Mouse (Mus musculus): ENCODE measurements around the gene Tex13b. TPM values are rescaled to one million over a fixed set of nuclear protein-coding genes. Genes with fewer than 3 reads are reported as not detected.
A peak's percentile ranks its signal among the peaks of the same experiment; 100 is the strongest.
"Not testable (repeated sequence)": the region's sequence is repeated elsewhere in the genome, so short reads cannot be mapped to it uniquely, and the experiment has no call there.

The Tex13b gene
- 0.18 and 0.20 TPM in 2 replicates for polyA plus RNA-seq (2015; fragmentation: Nextera tagmentation; extraction: Ambion mirVana)

GRCm38 (mm10) chrX:140813312-140814006 lies at the start of gene Tex13b:
TSS of gene Tex13b (minus strand) at chrX:140813433.
- ATAC-seq (replicated peaks; ENCODE audit: low FRiP score, low read depth), result no peak

GRCm38 (mm10) chrX:140862760-140863159 lies 49.5 kb upstream of the Tex13b start:
- DNase-seq (ENCODE audit: low spot score) (no peak), ATAC-seq (replicated peaks; ENCODE audit: low FRiP score, low read depth) (no peak)
- H3K36me3 ChIP-seq (ENCODE audit: insufficient read depth, low read length), result no peaks in the 10 kb centered on the region
- no peak overlapping the region for H3K9ac ChIP-seq (ENCODE audit: low read depth, low read length)
- no peak overlapping the region for H3K27ac ChIP-seq
- H3K4me2 ChIP-seq (ENCODE audit: low read length), result no peak overlapping the region
- H3K4me3 ChIP-seq (replicated peaks; ENCODE audit: low read depth, low read length), result no peak overlapping the region
- TF ChIP-seq CTCF (IDR thresholded peaks at IDR 0.05; ENCODE audit: low read depth), result no peak
- 93% methylated on average over 6 of the region's 6 CpGs for WGBS
- H3K27me3 ChIP-seq (ENCODE audit: insufficient read depth, low read length), result no peaks in the 10 kb centered on the region
- no peaks in the 10 kb centered on the region for H3K9me3 ChIP-seq (replicated peaks; ENCODE audit: low read length)
- no peaks in the 10 kb centered on the region for H3K4me1 ChIP-seq (replicated peaks; ENCODE audit: insufficient read depth, low read length)

More at GRCm38 (mm10) chrX:140813312-140814006, at the start of gene Tex13b:
- Histone ChIP-seq H3K4me2 (ENCODE audit: low read length) (no peak within 1 kb of the TSS), H3K9ac (ENCODE audit: low read depth, low read length) (no peak within 1 kb of the TSS), H3K27ac (no peak within 1 kb of the TSS), H3K36me3 (ENCODE audit: insufficient read depth, low read length) (no peaks in the 10 kb centered on the region), H3K9me3 (replicated peaks; ENCODE audit: low read length) (no peaks in the 10 kb centered on the region), H3K4me1 (replicated peaks; ENCODE audit: insufficient read depth, low read length) (no peaks in the 10 kb centered on the region), H3K4me3 (replicated peaks; ENCODE audit: low read depth, low read length) (no peak within 1 kb of the TSS), H3K27me3 (ENCODE audit: insufficient read depth, low read length) (no peaks in the 10 kb centered on the region)
- no peak for DNase-seq (ENCODE audit: low spot score)
- WGBS, result 93% methylated on average over 22 of the region's 22 CpGs
- TF ChIP-seq CTCF (IDR thresholded peaks at IDR 0.05; ENCODE audit: low read depth), result no peak

DNA sequence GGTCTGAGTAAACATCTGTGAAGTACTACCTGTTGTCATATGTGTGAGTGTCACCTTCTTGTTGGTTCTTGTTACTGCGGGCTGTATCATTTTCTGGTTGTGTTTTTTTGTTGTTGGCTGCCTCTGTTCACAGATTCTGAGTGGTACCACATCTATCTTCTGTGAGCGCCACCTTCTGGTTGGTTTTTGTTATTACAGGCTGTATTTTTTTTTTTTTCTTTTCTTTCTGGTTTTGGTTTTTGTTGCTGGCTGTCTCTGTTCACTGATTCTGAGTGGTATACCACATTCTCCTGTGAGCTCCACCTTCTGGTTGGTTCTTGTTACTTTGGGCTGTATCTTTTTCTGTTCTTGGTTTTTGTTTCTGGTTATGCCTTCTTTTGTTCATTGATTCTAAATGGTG lies 44.2 kb upstream of the Tex13b start:
- no peak for ATAC-seq (replicated peaks; ENCODE audit: low FRiP score, low read depth)
- Histone ChIP-seq H3K4me2 (ENCODE audit: low read length) (no peak overlapping the region), H3K9ac (ENCODE audit: low read depth, low read length) (no peak overlapping the region), H3K9me3 (replicated peaks; ENCODE audit: low read length) (no peaks in the 10 kb centered on the region), H3K4me1 (replicated peaks; ENCODE audit: insufficient read depth, low read length) (no peaks in the 10 kb centered on the region), H3K27me3 (ENCODE audit: insufficient read depth, low read length) (no peaks in the 10 kb centered on the region), H3K36me3 (ENCODE audit: insufficient read depth, low read length) (no peaks in the 10 kb centered on the region), H3K4me3 (replicated peaks; ENCODE audit: low read depth, low read length) (no peak overlapping the region), H3K27ac (no peak overlapping the region)
- 37% methylated on average over 2 of the region's 2 CpGs for WGBS
- TF ChIP-seq CTCF (IDR thresholded peaks at IDR 0.05; ENCODE audit: low read depth), result peak; percentile 62
- DNase-seq (ENCODE audit: low spot score), result peak; percentile 19

DNA sequence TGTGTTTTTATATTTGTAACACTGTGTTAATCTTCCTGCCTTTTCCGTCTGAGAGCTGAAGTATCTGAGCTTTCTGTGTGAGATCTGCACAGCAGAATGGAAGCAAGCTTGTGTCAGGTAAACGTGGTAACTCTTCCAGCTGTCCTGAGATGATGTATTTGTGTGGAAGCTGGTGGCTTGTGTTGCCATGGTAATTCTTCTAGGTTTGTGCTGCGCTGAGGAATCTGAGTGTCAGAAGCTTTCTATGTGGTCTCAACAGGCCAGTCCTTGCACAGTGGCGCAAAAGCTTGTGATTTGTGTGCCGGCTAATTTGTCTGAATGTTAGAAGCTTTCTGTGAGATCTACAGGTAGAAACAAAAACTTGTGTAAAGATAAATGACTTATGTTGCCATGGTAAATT lies 43.8 kb upstream of the Tex13b start:
- H3K9ac ChIP-seq (ENCODE audit: low read depth, low read length); H3K4me1 ChIP-seq (replicated peaks; ENCODE audit: insufficient read depth, low read length); DNase-seq (ENCODE audit: low spot score); H3K27me3 ChIP-seq (ENCODE audit: insufficient read depth, low read length); H3K4me2 ChIP-seq (ENCODE audit: low read length); ATAC-seq (replicated peaks; ENCODE audit: low FRiP score, low read depth); H3K9me3 ChIP-seq (replicated peaks; ENCODE audit: low read length); H3K36me3 ChIP-seq (ENCODE audit: insufficient read depth, low read length); H3K27ac ChIP-seq; H3K4me3 ChIP-seq (replicated peaks; ENCODE audit: low read depth, low read length): not testable (repeated sequence)
- 74% methylated on average over 5 of the region's 5 CpGs for WGBS

DNA sequence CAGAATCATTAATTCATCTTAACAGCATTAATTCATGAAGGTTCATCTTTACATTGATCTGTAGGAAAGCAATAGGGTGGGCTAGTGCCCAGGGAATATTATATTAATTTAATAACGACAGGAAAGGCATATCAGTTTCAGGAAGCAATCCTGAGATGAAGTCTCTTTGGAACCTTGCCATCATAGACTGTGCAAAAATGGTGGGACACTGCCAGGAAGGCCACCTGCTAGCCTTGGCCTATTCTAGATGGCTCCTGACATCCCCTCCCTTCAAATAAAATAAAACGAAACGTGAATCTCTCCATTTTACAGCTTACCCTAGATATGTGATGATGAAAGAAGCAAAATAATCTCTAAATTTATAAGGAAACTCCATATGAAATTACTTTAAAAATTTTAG lies 41.3 kb upstream of the Tex13b start:
- WGBS, result 63% methylated on average over 3 of the region's 3 CpGs
- no peak overlapping the region for H3K4me2 ChIP-seq (ENCODE audit: low read length)
- TF ChIP-seq CTCF (IDR thresholded peaks at IDR 0.05; ENCODE audit: low read depth), result no peak

GRCm38 (mm10) chrX:140845401-140845800 lies 32.2 kb upstream of the Tex13b start:
- not testable (repeated sequence) for H3K4me3 ChIP-seq (replicated peaks; ENCODE audit: low read depth, low read length); H3K27ac ChIP-seq; DNase-seq (ENCODE audit: low spot score); H3K9me3 ChIP-seq (replicated peaks; ENCODE audit: low read length); H3K4me2 ChIP-seq (ENCODE audit: low read length); H3K27me3 ChIP-seq (ENCODE audit: insufficient read depth, low read length); ATAC-seq (replicated peaks; ENCODE audit: low FRiP score, low read depth); H3K9ac ChIP-seq (ENCODE audit: low read depth, low read length); H3K4me1 ChIP-seq (replicated peaks; ENCODE audit: insufficient read depth, low read length); H3K36me3 ChIP-seq (ENCODE audit: insufficient read depth, low read length)
- 100% methylated on average over 1 of the region's 1 CpGs for WGBS
- peak; percentile 60 for TF ChIP-seq CTCF (IDR thresholded peaks at IDR 0.05; ENCODE audit: low read depth)

More for the DNA sequence above, 41.3 kb upstream of the Tex13b start:
- H3K27me3 ChIP-seq (ENCODE audit: insufficient read depth, low read length), result no peaks in the 10 kb centered on the region
- ATAC-seq (replicated peaks; ENCODE audit: low FRiP score, low read depth), result no peak
- no peak overlapping the region for H3K9ac ChIP-seq (ENCODE audit: low read depth, low read length)
- no peak overlapping the region for H3K4me3 ChIP-seq (replicated peaks; ENCODE audit: low read depth, low read length)
- H3K9me3 ChIP-seq (replicated peaks; ENCODE audit: low read length), result no peaks in the 10 kb centered on the region
- H3K4me1 ChIP-seq (replicated peaks; ENCODE audit: insufficient read depth, low read length), result no peaks in the 10 kb centered on the region
- no peak for DNase-seq (ENCODE audit: low spot score)
- no peak overlapping the region for H3K27ac ChIP-seq
- no peaks in the 10 kb centered on the region for H3K36me3 ChIP-seq (ENCODE audit: insufficient read depth, low read length)

- ATAC-seq (replicated peaks; ENCODE audit: low FRiP score, low read depth) (no peak), DNase-seq (ENCODE audit: low spot score) (no peak)
- WGBS, result 67% methylated on average over 4 of the region's 4 CpGs
- Histone ChIP-seq H3K9me3 (replicated peaks; ENCODE audit: low read length) (no peaks in the 10 kb centered on the region), H3K27me3 (ENCODE audit: insufficient read depth, low read length) (no peaks in the 10 kb centered on the region), H3K4me3 (replicated peaks; ENCODE audit: low read depth, low read length) (no peak overlapping the region), H3K4me2 (ENCODE audit: low read length) (no peak overlapping the region), H3K27ac (no peak overlapping the region), H3K36me3 (ENCODE audit: insufficient read depth, low read length) (no peaks in the 10 kb centered on the region), H3K4me1 (replicated peaks; ENCODE audit: insufficient read depth, low read length) (no peaks in the 10 kb centered on the region), H3K9ac (ENCODE audit: low read depth, low read length) (no peak overlapping the region)
- no peak for TF ChIP-seq CTCF (IDR thresholded peaks at IDR 0.05; ENCODE audit: low read depth)
Measured at GRCm38 (mm10) chrX:140839887-140840286, 26.7 kb upstream of the Tex13b start.

Data from kidney, postnatal 0 days (tissue).